Mouse (Mus musculus): ENCODE measurements at regions not wholly inside any gene's neighbourhood (a gene's known extent, or its start where the extent isn't known, plus 50 kb on each side); places are given as distances from the start of the nearest gene placed in this dataset.

GRCm38 (mm10) chr12:16383499-16383935 lies 227.2 kb downstream of the Lpin1 start:
- TF ChIP-seq POLR2A (IDR thresholded peaks at IDR 0.05; ENCODE audit: low read depth, low read length) (no peak), CTCF (IDR thresholded peaks at IDR 0.05; ENCODE audit: extremely low read depth, insufficient read length, insufficient replicate concordance, low read depth, low read length) (no peak)

Data from small intestine, adult 2 months (tissue).